Comparison of ENCODE assay signal across 8 mouse cellular contexts in the genomic region with DNA sequence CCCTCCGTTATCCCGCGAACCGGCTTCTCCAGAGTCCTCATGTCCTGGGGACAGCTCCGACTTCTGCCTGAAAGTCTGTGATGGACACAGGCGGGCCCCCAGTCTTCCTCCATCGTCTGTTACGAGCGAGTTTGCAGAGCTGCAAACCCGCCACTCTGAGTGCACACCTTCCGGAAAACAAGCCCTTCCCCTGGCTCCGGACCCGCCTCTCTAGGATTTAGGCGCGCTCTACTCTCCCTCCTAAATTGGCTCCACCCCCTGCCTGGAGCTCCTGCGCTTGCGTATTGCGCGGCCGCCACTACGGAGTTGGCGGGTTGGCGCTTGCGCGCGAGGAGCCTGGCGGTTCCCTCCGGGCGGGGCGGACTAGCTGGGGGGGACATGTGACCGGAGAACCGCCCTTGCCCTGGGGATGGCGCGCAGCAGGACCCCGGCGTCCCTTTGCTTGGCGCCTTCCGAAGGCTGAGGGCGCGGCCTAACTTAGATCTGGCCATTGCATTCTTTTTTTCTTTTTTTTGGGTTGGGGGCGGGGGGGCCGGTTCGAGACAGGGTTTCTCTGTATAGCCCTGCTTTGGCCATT. TPM values are rescaled to one million over a fixed set of nuclear protein-coding genes. Genes with fewer than 3 reads are reported as not detected.
A peak's percentile ranks its signal among the peaks of the same experiment; 100 is the strongest.
DNase-seq lines count a peak whose midpoint lies in the region; ATAC-seq and TF ChIP-seq lines count a peak whose summit lies in the region.

No protein-coding gene starts in this region.

- peaks cover 30% of the 10 kb centered on the region for H3K36me3 ChIP-seq in E14TG2a.4 (ENCODE audit: insufficient read depth, low read length)
- H3K36me3 ChIP-seq in heart, embryonic 14.5 days (ENCODE audit: control insufficient read depth, insufficient read depth, low read length): peaks cover 25% of the 10 kb centered on the region
- peaks cover 32% of the 10 kb centered on the region for H3K36me3 ChIP-seq in liver, embryonic 12.5 days
- peaks cover 17% of the 10 kb centered on the region for H3K36me3 ChIP-seq in stomach, embryonic 14.5 days (ENCODE audit: control insufficient read depth, insufficient read depth, low read length)

- peak overlapping the region; percentile 71 for H3K9ac ChIP-seq in heart, embryonic 14.5 days (ENCODE audit: low read length)
- H3K9ac ChIP-seq in liver, embryonic 12.5 days: peak overlapping the region; percentile 95
- H3K9ac ChIP-seq in stomach, embryonic 14.5 days (replicated peaks; ENCODE audit: low read depth, low read length): peak overlapping the region; percentile 50

- ATAC-seq in heart, embryonic 14.5 days (ENCODE audit: insufficient number of reproducible peaks, insufficient read depth, low FRiP score, low read depth): peak; percentile 92
- peak; percentile 90 for ATAC-seq in liver, embryonic 12.5 days
- peak; percentile 93 for ATAC-seq in stomach, embryonic 14.5 days (ENCODE audit: insufficient number of reproducible peaks, insufficient read depth, low FRiP score, low read depth)

- peaks cover 45% of the 10 kb centered on the region for H3K4me1 ChIP-seq in E14TG2a.4 (replicated peaks; ENCODE audit: low read depth, low read length)
- peaks cover 4 to 32% of the 10 kb centered on the region in 2 experiments; a peak in 3 of 4 replicates for H3K4me1 ChIP-seq in heart, embryonic 14.5 days (ENCODE audit: control insufficient read depth in 2 of 2, insufficient read depth in 2 of 2, low read length in 2 of 2)
- peaks cover 51% of the 10 kb centered on the region for H3K4me1 ChIP-seq in liver, embryonic 12.5 days
- H3K4me1 ChIP-seq in stomach, embryonic 14.5 days (ENCODE audit: control insufficient read depth, insufficient read depth, low read length): peaks cover 5% of the 10 kb centered on the region

- no peaks in the 10 kb centered on the region for H3K27me3 ChIP-seq in E14TG2a.4 (ENCODE audit: insufficient read depth, low read length)
- no peaks in the 10 kb centered on the region for H3K27me3 ChIP-seq in heart, embryonic 14.5 days (ENCODE audit: control insufficient read depth, insufficient read depth, low read length)
- H3K27me3 ChIP-seq in liver, embryonic 12.5 days (replicated peaks): no peaks in the 10 kb centered on the region
- no peaks in the 10 kb centered on the region for H3K27me3 ChIP-seq in stomach, embryonic 14.5 days (ENCODE audit: control insufficient read depth, insufficient read depth, low read length)

- no peak for TF ChIP-seq CTCF in E14TG2a.4 (conservative IDR thresholded peaks at IDR 0.05; ENCODE audit: low read length)

- 0% methylated on average over 40 of the region's 43 CpGs for WGBS in heart, embryonic 14.5 days
- WGBS in liver, embryonic 12.5 days (ENCODE audit: insufficient replicate concordance): under 1% methylated on average over 43 of the region's 43 CpGs
- under 1% methylated on average over 43 of the region's 43 CpGs for WGBS in stomach, embryonic 14.5 days

- H3K27ac ChIP-seq in heart, embryonic 14.5 days (replicated peaks in 1 of 2; ENCODE audit: control insufficient read depth in 1 of 2, insufficient read depth in 1 of 2, low read depth in 2 of 2, low read length in 2 of 2): peak overlapping the region; percentile 92 to 95
- peak overlapping the region; percentile 94 for H3K27ac ChIP-seq in liver, embryonic 12.5 days
- peak overlapping the region; percentile 91 for H3K27ac ChIP-seq in stomach, embryonic 14.5 days (ENCODE audit: low read length)

- peak; percentile 93 for DNase-seq in c-Kit-positive CD71-negative TER-119-negative erythroid progenitor cells, embryonic 14.5 days (ENCODE audit: low read depth)
- peak; percentile 92 for DNase-seq in fibroblast of lung, adult 2 months (ENCODE audit: low read depth)
- peak; percentile 98 for DNase-seq in kidney, postnatal 10 days
- DNase-seq in naive thymus-derived CD4-positive, alpha-beta T cell, adult 2 months (ENCODE audit: low read depth): peak; percentile 99

- no peaks in the 10 kb centered on the region for H3K9me3 ChIP-seq in E14TG2a.4 (ENCODE audit: low read length)
- no peaks in the 10 kb centered on the region for H3K9me3 ChIP-seq in heart, embryonic 14.5 days (ENCODE audit: control insufficient read depth, low read length)
- H3K9me3 ChIP-seq in liver, embryonic 12.5 days (replicated peaks): no peaks in the 10 kb centered on the region
- no peaks in the 10 kb centered on the region for H3K9me3 ChIP-seq in stomach, embryonic 14.5 days (ENCODE audit: control insufficient read depth, low read depth, low read length)

- H3K4me2 ChIP-seq in heart, embryonic 14.5 days (ENCODE audit: low read length): peak overlapping the region; percentile 87
- H3K4me2 ChIP-seq in liver, embryonic 12.5 days: peak overlapping the region; percentile 91
- H3K4me2 ChIP-seq in stomach, embryonic 14.5 days (replicated peaks; ENCODE audit: low read depth, low read length): peak overlapping the region; percentile 46

- peak overlapping the region; percentile 97 for H3K4me3 ChIP-seq in E14TG2a.4 (replicated peaks; ENCODE audit: low read length)
- H3K4me3 ChIP-seq in heart, embryonic 14.5 days (ENCODE audit: control insufficient read depth in 1 of 2, insufficient read depth in 1 of 2, low read depth in 1 of 2, low read length in 2 of 2): peak overlapping the region; percentile 67 to 90
- peak overlapping the region; percentile 98 for H3K4me3 ChIP-seq in liver, embryonic 12.5 days
- H3K4me3 ChIP-seq in stomach, embryonic 14.5 days (ENCODE audit: low read depth, low read length): peak overlapping the region; percentile 66

RNA-seq across cellular contexts. Expression of a gene that starts 0.4 kb away (rescaled TPM):
- 35.1 and 43.0 TPM in 2 replicates for polyA plus RNA-seq in heart, embryonic 14.5 days (2014; fragmentation: Nextera tagmentation; extraction: Ambion mirVana)
- polyA plus RNA-seq in liver, embryonic 12.5 days (2016; fragmentation: Nextera tagmentation; extraction: Ambion mirVana): 94.0 and 95.6 TPM in 2 replicates
- polyA plus RNA-seq in stomach, embryonic 14.5 days (2014; fragmentation: Nextera tagmentation; extraction: Ambion mirVana): 70.7 and 74.8 TPM in 2 replicates

RNA-seq across cellular contexts. Expression of a gene that starts 17.9 kb away (rescaled TPM):
- 13.3 and 15.9 TPM in 2 replicates for polyA plus RNA-seq in heart, embryonic 14.5 days (2014; fragmentation: Nextera tagmentation; extraction: Ambion mirVana)
- polyA plus RNA-seq in liver, embryonic 12.5 days (2016; fragmentation: Nextera tagmentation; extraction: Ambion mirVana): 9.3 and 10.0 TPM in 2 replicates
- 22.1 and 23.3 TPM in 2 replicates for polyA plus RNA-seq in stomach, embryonic 14.5 days (2014; fragmentation: Nextera tagmentation; extraction: Ambion mirVana)

Comparison
In these comparisons a context has a peak if more than half of its experiments do, and no peak if none do; other contexts are left out.
1. Peak in every context shown above with its lines: DNase-seq, ATAC-seq, H3K4me3 ChIP-seq and H3K27ac ChIP-seq.